Mouse (Mus musculus): ENCODE results near the gene Lima1.
"Not testable (repeated sequence)": the region's sequence is repeated elsewhere in the genome, so short reads cannot be mapped to it uniquely, and the experiment has no call there.

Gene Lima1

GRCm38 (mm10) chr15:99833648-99834454 lies 41.4 kb downstream of the Lima1 start:
- no peak for DNase-seq

- DNase-seq = no peak
Observed at GRCm38 (mm10) chr15:99831535-99831934, 43.7 kb downstream of the Lima1 start.

GRCm38 (mm10) chr15:99828061-99828460 lies 47.2 kb downstream of the Lima1 start:
- no peak for DNase-seq

GRCm38 (mm10) chr15:99826210-99826888 lies 48.9 kb downstream of the Lima1 start:
- DNase-seq = no peak

- DNase-seq = no peak
Observed at GRCm38 (mm10) chr15:99825211-99825610, 50.0 kb downstream of the Lima1 start.

GRCm38 (mm10) chr15:99823322-99823898 lies 51.8 kb downstream of the Lima1 start:
- DNase-seq = no peak

GRCm38 (mm10) chr15:99822501-99822900 lies 52.8 kb downstream of the Lima1 start:
- not testable (repeated sequence) for DNase-seq

- DNase-seq = peak; percentile 53
Observed at GRCm38 (mm10) chr15:99819621-99820279, 55.5 kb downstream of the Lima1 start.

GRCm38 (mm10) chr15:99819109-99819440 lies 56.2 kb downstream of the Lima1 start:
- DNase-seq = no peak

GRCm38 (mm10) chr15:99818321-99819108 lies 56.7 kb downstream of the Lima1 start:
- DNase-seq = peak; percentile 38

- DNase-seq = no peak
Observed at GRCm38 (mm10) chr15:99817343-99818235, 57.7 kb downstream of the Lima1 start.

- DNase-seq = no peak
Observed at GRCm38 (mm10) chr15:99815999-99816398, 59.3 kb downstream of the Lima1 start.

GRCm38 (mm10) chr15:99814554-99815260 lies 60.5 kb downstream of the Lima1 start:
- DNase-seq = no peak

- no peak for DNase-seq
Observed at GRCm38 (mm10) chr15:99813639-99814038, 61.6 kb downstream of the Lima1 start.

GRCm38 (mm10) chr15:99812097-99812496 lies 63.2 kb downstream of the Lima1 start:
- no peak for DNase-seq

GRCm38 (mm10) chr15:99807776-99808735 lies 67.2 kb downstream of the Lima1 start:
- no peak for DNase-seq

- DNase-seq = no peak
Observed at GRCm38 (mm10) chr15:99806171-99806570, 69.1 kb downstream of the Lima1 start.

- no peak for DNase-seq
Observed at GRCm38 (mm10) chr15:99805673-99806072, 69.6 kb downstream of the Lima1 start.

GRCm38 (mm10) chr15:99803186-99803644 lies 72.0 kb downstream of the Lima1 start:
- DNase-seq = no peak
